Mouse (Mus musculus) left cerebral cortex, postnatal 25 days (tissue): ENCODE data around the gene Vps41. TPM values are rescaled to one million over a fixed set of nuclear protein-coding genes. Genes with fewer than 3 reads are reported as not detected.
A peak's percentile ranks its signal among the peaks of the same experiment; 100 is the strongest.

Source experiments
- DNase-seq, 2 experiments: peaks; one replicate each; pipeline ENCODE4 v3.0.0; 2022; ENCODE audit warnings: low spot score in 2 of 2, mixed read lengths in 1 of 2
- intact Hi-C: fragments of 180-260 bp; cut with DNase I; formaldehyde crosslinking; loops from one replicate; pipeline ENCODE4 v1.15.1; 2025
- total RNA-seq, 2 experiments: library from RNA; stranded (reverse); gene quantifications; 2 replicates each; pipeline ENCODE4 v1.2.3; 2021

Gene Vps41
- total RNA-seq, 2 experiments from 2014 or later, result 152 TPM

DNA sequence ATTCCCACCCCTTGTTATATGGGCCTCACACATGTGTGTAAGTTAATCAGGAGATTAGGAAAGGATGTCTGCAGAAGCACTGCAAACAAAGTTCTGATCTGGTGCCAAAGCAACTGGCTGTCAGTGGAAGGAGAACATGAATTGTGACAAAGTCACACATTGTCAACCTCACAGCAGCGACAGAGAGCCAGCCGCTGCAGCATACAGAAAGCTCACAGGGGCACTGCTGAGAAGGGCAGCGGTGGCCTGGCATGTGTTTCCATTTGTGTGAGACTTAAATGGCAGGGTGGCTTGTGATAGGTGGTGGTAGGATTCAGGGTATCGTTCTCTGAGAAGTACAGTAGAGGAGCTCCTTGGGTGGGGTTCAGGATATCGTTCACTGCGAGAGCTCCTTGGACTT, 73.0 kb downstream of the Vps41 start:
- DNase-seq, result no peak
- intact Hi-C loops, result no loop called here

DNA sequence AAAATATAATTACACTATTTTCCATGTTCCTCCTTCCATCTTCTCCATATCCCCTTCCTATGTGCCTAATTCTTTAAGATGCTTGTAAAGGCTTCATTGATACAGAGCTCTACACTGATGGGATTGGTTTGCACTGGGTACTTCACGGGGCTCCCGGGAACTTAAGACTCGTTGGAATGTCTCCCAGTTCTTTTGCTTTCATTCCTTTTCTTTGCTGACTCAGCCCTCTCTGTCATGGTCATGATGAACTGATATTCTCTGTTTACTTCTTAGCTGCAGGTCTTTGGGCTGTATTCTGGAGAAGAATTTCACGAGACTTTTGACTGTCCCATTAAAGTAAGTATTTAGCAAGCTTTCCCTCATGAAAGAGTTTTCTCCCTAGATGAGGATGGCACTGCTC, 74.2 kb downstream of the Vps41 start:
- DNase-seq, result no peak
- intact Hi-C loops, result no loop called here

DNA sequence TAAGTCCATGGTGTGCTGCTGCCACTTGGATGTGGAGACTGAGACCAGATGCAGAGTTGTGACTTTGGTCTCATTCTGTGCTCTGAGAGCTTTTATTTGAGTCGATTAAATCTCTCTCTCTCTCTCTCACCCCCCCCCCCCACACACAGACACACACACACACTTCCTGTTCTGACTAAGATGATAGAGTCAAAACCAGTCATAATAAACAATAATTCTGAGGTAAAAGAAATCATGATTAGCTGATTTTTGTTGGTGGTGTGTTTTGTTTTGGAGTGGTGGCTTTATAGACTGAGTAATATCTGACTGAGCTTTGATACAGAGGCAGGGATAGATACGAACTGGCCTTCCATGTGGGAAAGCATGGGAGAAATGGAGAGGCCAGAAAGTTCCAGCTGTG, 74.6 kb downstream of the Vps41 start:
- intact Hi-C loops, result no loop called here
- DNase-seq, result no peak

DNA sequence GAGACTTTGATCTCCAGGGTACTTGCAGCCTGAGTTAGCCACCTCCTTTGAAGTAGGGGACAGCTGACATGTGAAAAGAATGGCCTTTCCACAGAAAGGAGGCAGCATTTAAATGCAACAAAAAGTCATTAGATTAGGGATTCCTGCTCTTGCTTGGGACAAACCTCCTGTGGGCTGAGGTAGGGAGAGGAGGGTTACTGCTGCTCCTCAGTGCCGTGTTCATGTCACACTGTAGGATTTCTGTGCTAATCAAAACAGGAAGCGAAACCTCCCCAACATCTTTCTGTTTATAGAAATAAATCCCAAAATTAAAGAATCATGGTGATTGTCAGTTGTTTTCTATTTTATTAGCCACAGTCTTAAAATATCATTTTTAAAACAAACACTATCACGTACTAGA, 77.4 kb downstream of the Vps41 start:
- no peak for DNase-seq
- intact Hi-C loops, result no loop called here

DNA sequence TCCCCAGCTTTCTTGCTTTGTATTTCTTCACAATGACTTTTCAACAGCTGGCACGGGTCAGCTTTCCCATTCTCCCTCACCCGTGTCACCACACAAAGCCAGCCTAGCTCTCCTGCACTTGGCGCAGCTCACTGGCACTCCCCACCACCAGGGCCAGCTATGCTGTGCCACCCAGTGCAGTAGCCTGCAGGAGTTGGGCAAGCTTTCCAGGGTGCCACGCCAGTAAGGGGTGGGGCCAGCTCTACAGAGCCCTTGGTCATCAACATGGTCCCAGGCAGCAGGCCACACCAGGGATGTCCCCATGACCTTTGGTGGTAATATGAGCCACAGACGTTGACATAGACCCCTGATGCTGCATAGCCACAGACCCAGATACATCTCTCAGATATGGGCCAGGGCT, 80.5 kb downstream of the Vps41 start:
- no peak for DNase-seq

DNA sequence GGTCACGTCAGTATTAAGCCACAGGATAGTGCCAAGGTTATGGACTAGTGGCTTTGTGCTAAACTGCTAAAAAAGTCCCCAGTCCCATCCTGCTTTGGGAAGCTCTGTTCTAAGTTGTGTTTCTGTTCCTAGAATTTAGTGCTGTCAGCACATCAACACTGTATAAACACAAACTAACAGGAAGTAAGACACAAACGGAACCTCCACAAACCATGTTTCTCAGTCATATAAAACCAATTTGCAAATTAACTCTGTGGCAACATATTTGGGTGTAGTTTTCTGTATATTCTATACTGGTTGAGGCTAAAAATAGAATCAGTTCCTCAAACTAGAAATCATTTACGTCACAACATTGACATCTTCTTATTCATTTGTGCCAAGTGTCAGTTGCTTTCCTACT, 83.3 kb downstream of the Vps41 start:
- DNase-seq, result no peak
- intact Hi-C loops, result no loop called here

More for the DNA sequence above, 80.5 kb downstream of the Vps41 start:
- intact Hi-C loops, result no loop called here

DNA sequence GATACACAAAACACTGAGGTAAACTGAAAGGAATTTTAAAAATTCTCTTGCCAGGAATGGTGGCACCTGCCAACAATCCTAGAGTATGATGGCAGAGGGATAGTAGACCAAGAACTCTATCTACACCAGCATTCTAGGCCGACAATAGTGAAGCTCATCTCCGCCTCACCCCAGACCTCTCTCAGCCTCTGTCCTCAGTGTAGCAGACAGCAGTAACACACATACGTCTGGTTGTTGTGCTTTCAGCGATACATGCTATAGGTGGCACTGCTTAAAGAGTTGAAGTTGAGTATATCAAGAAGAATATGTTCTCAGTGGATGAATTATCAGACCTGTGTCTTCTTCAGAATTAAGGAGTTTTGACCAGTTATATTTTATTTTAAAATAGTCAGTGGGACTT, 92.4 kb downstream of the Vps41 start:
- intact Hi-C loops, result loop anchor here (5.0 kb wide), 1 partner anchor 687 kb away; no protein-coding TSS in a partner anchor

DNA sequence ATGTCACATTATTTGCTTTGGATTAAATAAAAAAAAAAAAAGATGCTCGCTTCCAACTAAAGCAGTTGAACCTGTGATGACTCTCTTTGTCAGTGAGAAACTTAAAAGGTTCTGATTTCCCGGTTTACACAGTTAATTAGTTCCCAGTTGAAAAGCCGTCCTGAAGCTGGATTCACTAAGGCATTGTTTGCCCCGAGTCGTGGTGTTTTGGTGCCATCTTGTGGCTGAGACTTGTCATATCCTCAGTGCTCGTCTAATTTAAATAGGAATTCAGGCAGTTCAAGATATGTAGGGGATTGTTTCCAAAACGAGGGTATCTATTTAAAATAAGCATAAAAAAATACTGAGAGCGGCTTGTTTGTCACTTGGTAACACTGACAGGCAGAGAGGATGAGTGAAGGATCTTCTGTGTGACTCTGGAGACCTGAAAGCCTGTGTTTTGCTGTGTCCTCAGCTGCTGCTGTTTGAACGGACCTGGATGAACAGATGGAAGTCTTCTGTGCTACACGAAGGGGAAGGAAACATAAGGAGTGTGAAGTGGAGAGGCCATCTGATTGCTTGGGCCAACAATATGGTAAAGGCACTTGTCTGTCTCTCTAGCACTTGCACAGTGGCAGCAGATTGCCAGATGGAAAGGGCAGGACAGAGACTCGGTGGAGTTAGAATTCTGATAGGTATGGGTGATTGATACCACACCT, 93.0 kb downstream of the Vps41 start:
- peak; percentile 61 to 80 for DNase-seq
- intact Hi-C loops, result loop anchor here (1.0 to 5.0 kb wide), 4 partner anchors 93 to 753 kb away; partner anchors contain the start of gene Vps41

More for the DNA sequence above, 92.4 kb downstream of the Vps41 start:
- no peak for DNase-seq

DNA sequence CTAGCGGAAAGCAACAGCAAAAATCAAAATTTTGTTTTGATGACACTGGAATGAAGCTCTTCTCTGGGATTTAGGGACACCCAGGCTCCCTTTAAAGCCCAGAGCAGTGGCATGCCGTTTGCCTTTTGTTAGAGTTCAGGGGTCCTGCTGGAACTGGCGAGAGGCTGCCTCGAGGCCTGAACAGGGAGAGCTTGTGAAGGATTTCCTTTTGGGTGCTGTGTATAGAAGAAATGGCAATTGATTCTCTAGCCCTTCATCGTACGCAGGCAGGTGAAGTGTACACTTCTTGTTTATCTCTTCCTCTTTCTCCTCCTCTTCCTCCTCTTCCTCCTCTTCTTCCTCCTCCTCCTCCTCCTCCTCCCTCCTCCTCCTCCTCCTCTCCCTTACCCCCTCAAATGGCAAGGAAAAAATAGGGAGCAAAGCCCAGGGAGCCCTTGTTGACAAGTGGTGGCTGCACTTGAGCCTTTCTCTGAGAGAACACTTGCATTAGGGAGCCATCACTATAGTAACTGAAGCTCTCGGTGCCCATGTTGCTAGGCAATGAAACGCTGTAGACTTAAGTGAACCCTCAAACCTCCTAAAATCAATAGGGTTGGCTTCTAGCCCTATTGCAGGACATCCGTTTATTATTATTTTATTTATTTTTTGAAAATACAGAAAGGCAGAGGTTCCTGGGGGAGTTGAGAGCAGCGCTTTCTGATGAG, 107.5 kb downstream of the Vps41 start:
- intact Hi-C loops, result no loop called here
- DNase-seq, result peak; percentile 12 to 17

DNA sequence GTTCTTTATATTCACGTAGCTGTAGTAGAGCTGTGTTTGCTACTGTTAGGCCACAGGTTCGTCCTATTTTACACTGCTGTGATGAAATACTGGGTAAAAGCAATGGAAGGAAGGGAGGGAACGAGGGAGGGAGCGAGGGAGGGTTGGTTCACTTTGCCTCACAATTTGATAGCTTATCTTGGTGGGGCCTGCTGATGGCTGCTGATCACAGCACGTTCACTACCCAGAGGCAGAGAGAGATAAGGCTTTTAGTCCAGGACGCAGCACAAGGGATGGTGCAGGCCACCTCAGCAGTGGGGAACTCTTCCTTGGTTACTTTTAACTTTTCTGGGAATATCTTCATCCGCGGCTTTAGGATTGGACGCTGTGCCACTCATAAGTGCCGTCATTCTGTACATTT, 109.9 kb downstream of the Vps41 start:
- no peak for DNase-seq
- intact Hi-C loops, result no loop called here

DNA sequence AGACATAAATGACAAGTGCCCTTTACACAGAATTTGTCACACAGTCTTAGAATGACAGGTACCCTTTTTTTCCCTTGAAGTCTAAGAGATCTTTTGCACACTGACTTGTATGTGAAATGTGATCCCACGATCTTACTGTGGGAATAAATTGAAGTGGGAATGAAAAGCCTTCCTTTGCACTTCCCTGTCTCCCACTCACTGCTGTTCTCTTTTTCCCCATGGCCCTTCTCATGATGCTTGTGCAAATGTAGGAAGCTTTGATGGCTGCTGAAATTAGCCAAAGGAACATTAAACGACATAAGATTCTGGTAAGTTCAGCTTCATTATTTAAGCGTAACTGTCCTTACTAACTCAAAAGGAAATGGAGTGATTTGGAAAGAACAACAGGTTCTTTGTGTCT, 113.4 kb downstream of the Vps41 start:
- intact Hi-C loops, result no loop called here
- peak in 1 of 2 experiments; percentile 57 for DNase-seq

DNA sequence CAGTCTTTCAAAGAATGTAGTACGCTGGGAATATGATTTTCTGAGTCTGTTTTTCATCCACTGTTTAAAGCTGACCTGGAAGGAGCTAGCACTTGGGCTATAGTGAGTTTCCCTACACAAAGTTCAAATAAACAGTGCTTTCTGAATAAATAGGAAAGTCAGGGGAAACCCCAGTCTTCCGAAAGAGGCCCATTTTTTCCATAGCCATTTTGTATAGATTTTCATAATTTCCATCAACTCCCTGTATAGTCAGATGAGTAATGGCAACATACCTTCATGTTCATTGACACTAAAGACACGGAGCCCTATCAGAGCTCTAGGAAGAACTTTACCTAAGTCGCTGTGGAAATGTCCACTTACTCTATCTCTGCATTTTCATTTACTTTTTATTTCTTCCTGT, 122.1 kb downstream of the Vps41 start:
- no peak for DNase-seq
- intact Hi-C loops, result no loop called here

DNA sequence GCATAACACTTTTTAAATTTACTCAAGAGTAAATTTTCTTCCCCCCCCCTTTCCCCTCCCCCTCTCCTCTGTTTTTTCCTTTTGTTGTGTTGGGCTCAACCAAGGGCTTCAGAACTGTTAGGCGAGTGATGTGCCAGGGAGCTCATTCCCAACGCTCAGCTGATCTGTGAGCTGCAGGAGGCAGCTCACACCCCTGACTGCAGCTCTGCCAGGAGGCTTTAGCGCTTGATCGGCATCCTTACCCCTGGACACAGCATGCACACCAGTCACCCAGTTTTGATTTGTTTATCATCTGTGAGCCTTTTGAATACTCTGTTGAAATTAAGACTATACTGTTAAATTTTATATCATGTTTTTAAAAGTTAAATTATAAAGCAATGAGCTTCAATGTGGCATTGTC, 123.3 kb downstream of the Vps41 start:
- intact Hi-C loops, result no loop called here
- no peak for DNase-seq

DNA sequence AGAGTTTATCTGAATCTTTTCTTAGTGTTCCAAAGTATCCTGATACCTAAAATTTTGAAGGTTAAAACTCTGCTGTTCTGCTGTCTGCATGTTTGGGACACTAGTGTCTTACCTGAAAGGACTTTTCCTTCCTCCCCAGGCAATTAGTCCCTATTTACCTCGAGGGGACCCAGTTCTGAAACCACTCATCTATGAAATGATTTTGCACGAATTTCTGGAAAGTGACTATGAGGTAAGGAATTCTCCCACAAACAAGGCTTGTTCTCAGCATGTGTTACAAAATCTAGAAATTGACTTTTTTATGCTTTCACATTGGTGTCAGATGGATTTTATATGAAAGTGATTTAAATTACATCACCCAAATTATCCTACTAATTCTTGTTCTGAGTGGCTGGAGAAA, 123.9 kb downstream of the Vps41 start:
- intact Hi-C loops, result no loop called here
- no peak for DNase-seq

DNA sequence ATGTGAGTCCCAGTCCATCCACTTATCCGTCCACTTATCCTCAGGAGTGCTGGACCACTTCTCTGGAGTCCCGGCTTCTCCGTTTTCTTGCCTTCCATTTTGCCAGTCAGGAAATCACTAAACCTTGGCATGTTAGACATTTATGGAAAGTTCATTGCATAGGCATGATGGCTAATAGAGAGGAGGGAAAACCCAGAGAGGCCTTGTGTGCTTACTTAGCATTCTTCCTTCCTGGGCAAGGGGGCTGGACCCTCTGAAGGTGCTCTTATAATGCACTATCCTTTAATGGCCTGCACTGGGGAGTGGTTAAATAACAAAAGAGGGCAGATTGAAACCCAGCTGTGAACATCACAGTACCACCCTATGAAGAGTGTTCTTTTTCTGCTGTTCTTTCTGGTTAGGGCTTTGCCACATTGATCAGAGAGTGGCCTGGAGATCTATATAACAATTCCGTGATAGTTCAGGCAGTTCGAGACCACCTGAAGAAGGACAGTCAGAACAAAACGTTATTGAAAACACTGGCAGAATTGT, 124.7 kb downstream of the Vps41 start:
- intact Hi-C loops, result no loop called here
- DNase-seq, result no peak

DNA sequence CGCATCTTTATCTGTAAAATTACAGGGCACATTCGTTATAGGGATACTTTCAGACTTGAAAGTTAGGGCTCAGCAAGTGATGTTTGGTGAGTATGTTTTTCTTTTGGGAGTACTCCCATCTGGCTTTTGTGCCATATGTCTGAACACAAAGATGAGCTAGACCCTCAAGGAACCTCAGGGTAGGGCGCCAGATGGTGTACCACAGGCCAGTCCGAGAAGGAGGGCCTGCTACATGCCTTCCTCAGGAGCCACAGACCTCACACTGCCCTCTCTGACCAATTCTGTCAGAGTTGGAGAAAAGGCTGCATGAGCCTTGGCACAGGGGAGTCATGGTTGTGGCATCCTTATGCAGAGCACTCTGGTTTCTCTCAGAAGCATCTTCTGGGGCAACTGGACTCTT, 125.5 kb downstream of the Vps41 start:
- intact Hi-C loops, result no loop called here
- no peak for DNase-seq

DNA sequence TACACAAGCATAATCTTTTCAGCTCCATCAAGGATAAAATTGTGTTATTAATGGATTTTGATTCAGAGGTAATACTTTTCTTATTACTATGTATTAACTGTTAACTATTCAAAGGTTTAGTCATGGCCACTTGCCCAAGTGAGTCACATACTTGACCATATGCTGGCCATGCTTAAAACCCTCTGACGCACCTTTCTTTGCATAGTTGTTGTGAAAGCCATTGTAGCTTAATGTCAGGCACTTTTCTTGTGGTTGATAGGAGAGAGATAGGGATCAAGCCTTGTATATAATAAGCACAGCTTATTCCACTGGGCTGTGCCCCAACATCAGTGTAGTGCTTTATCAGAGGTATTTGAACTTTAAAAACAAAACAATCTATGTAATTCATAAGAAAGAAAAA, 126.5 kb downstream of the Vps41 start:
- DNase-seq, result no peak
- intact Hi-C loops, result no loop called here

DNA sequence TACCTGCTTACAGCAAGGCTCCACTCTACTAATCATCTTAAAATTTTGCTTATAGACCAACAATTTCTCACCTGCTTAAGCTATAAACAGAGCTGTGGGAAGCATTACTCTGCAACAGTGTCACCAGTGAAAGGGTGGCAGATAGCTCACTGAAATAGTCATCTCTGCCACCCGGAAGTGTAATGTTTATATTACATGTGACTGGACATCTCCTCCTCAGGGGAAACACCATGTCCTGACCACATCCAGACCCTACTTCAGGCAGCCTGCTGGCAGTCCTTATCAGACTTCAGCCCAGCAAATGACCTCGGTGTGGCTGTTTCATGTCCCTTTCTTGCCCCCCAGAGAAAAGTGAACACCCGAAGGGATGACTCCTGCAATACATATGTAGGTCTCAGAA, 130.3 kb downstream of the Vps41 start:
- intact Hi-C loops, result no loop called here
- no peak for DNase-seq

DNA sequence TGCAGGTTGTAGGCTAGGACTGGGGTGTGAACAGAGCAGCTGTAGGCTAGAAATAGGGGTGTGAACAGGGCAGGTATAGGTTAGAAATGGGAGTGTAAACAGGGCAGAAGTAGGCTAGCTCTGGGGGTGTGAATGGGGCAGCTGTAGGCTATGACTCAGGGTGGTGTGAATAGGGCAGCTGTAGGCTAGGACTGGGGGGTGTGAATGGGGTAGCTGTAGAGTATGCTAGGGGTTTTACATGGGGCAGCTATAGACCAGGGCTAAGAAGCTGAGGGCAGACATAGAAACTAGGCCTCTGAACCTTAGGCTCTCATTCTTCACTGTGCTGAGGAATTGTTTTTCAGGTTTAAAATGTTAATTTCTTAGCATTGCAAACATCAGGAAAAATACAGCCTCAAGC, 132.5 kb downstream of the Vps41 start:
- intact Hi-C loops, result no loop called here
- no peak for DNase-seq

DNA sequence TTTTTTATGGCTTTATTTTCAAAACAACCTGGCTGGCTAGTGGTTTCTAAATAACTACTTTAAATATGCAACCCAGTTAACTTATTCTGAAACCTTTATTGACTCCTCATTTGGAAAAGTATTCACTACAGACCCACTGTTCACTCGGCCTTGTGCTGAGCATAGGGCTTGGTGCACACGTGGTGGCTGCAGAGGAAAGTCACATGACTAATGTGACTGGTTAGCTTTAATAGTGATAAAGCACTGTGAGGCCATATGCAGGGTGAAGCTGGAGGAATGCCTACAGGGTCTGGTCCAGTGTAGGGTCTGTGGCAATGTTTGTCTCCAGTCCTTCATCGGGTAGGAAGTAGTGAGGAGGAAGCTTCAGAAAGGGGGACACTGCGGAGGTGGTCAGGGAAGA, 134.1 kb downstream of the Vps41 start:
- intact Hi-C loops, result no loop called here
- no peak for DNase-seq

DNA sequence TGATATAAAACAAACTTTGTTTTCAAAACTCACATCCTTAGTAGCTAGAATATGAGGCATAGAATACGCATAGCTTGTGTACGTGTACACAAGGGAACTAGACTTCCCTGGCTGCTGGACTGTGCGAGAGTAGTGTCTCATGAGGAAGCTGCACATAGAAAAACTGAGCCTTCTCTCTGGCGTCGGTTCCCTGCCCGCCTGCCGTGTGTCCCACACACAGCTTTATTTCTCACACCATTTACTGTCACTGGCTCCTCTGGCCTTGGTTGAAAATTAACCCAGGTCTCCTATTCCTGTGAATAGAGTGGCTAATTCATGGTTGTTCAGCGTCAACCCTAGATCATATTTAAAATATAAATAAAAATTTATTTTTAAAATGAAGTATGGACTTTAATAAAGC, 135.6 kb downstream of the Vps41 start:
- intact Hi-C loops, result no loop called here
- DNase-seq, result no peak
